Mouse (Mus musculus): ENCODE measurements around the gene Gpx3. TPM values are rescaled to one million over a fixed set of nuclear protein-coding genes. Genes with fewer than 3 reads are reported as not detected.

The Gpx3 gene
- polyA plus RNA-seq (2012; rRNA removed) = 17.4 and 35.2 TPM in 2 replicates

DNA sequence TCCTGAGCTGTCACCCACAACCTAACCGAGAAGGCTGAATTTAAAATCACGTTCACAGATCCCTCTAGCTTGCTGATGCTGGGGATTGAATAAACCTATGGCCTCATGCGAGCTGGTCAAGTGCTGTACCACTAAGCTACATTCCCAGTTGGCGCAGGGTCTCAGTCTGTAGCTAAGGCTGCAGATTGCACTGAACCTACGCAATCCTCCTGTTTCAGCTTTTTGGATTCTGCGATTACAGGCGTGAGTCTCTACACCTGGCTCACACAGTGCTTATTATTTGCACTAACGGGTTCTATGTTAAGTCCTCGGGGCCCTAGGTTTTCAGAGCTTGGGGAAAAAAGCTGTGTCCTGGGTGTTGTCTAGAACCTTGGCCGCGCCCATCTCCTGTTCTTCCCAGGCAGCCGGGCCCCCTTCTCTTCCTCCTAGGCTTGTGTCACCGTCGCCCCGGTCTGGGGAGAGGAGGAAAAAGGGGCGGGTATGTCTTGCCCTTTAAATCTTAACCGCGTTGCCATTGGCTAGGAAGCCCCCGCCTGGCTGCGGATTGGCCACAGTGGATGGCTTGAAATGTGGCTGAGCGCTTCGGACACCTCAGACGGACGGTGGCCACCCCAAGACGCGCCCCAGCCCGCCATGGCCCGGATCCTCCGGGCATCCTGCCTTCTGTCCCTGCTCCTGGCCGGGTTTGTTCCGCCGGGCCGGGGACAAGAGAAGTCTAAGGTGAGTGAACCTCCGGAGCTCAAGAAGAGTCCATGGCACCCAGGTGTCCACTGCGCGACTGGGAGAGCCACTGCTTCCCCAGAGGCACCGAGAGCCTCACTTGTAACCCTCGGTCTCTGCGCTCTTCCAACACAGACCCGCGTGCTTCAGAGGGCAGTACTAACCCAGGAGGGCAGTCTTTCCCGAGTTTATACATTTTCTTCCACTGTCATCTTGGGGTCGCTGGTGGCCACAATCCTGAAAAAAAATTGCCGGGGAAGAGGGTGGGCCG lies at the start of gene Gpx3:
Gpx3 (plus strand) TSS at position 121 of the 991 bp plus-strand sequence.

DNA sequence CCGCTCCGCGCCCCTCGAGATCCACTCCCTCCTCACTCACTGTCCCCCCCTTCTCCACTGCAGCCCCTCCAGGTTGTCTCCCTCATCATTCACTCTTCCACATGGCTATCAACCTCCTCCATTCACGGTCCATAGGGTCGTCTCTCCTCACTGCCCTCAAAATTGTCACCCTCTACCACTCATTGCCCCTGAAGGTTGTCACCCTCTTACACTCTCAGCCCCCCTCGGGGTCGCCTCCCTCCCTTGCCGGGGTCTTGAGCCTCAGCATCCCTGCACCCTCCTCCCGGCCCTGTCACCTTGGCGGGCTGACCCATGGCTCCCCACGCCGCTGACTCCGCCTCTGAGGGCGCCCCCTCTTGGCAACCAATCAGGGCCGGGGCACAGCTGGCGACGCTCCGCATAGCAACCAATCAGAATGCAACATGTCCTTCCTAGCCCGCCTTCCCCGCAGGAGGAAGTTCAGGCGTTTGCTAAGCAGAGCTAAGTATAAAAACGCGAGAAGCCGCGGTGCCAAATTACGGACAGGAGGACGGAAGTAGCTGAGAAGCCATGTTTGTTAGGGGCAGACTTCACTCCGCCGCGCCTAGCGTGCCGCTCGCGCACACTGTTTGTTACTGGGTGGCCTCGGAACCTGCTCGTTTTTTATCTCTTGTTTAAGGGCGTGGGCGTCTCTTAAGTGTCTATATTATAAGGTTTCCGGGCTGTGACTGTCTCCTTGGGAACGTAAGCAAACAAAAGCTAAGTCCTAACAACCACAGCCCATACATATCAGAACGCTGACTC lies 41.8 kb upstream of the Gpx3 start, which contains the start of gene Lyrm7:
Lyrm7 (minus strand) TSS at position 661 of the 783 bp plus-strand sequence.

DNA sequence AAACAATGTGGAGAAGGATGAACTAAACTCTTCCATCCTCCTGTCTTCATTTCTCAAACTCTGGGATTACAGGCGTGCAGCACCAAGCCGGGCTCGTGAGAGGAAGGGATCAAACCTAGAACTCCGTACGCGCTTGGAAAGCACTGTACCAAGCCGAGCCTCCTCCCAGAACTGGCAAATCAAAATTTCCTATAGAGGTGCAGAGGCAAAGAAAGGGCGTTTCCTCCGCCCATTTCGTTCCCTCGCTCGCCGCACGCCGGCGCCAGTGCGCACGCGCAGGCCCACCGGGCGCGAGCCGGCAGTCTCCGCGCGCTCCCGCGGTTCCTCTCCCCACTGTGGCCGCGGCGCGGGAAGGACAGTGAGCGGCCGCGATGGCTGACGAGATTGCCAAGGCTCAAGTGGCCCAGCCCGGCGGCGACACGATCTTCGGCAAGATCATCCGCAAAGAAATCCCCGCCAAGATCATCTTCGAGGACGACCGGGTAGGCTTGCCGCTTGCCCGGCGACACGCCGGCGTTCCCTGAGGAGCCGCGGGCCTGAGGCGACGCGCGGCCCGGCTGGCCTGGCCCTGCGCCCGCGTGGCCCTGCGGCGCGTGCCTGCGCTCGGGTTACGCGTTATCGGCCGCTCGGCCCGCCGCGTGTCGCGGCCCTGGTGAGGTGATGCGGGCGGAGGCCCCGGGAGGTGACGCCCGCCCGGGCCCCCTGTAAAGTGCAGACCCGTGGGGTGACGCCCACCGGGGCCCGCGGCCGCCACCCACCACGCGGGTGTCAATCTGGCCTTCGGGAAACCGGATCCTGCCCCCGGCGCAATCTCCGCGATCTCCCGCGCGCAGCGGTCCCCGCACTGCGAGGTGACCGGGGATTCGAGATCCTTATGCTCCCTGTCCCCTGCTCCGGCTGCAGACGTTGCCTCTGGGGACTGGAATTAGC lies 35.9 kb upstream of the Gpx3 start, which contains the start of gene Hint1:
Hint1 (plus strand) TSS at position 265 of the 930 bp plus-strand sequence.

Other genes starting within 250 kb of the Gpx3 start
- gene Cdc42se2, start 114.8 kb upstream of the Gpx3 start, polyA plus RNA-seq (2012; rRNA removed) = 85.0 and 106 TPM in 2 replicates
- gene Lyrm7, start 41.5 kb upstream of the Gpx3 start, polyA plus RNA-seq (2012; rRNA removed) = 4.8 and 5.5 TPM in 2 replicates
- 669 and 744 TPM in 2 replicates for gene Hint1, start 36.1 kb upstream of the Gpx3 start, polyA plus RNA-seq (2012; rRNA removed)
- gene Tnip1, start 60.5 kb downstream of the Gpx3 start, polyA plus RNA-seq (2012; rRNA removed) = 9.0 and 10.9 TPM in 2 replicates
- 60.0 and 86.4 TPM in 2 replicates for gene Anxa6, start 131.0 kb downstream of the Gpx3 start, polyA plus RNA-seq (2012; rRNA removed)
- gene Ccdc69, start 175.7 kb downstream of the Gpx3 start, polyA plus RNA-seq (2012; rRNA removed) = 0.40 and 0.86 TPM in 2 replicates
- 4.8 and 6.2 TPM in 2 replicates for gene Gm2a, start 195.7 kb downstream of the Gpx3 start, polyA plus RNA-seq (2012; rRNA removed)
- gene Slc36a3, start 249.3 kb downstream of the Gpx3 start, polyA plus RNA-seq (2012; rRNA removed) = not detected in 2 replicates

Measured in central nervous system, embryonic 11.5 days (tissue).